Mouse (Mus musculus) kidney, adult 11 months (tissue): ENCODE measurements around the gene Prdx3.

Source experiments
- DNase-seq: peaks from one replicate; pipeline ENCODE4 v3.0.0; 2022

The Prdx3 gene

GRCm38 (mm10) chr19:60860868-60861700 lies 13.3 kb downstream of the Prdx3 start, which contains the start of gene Sfxn4:
Gene Sfxn4, minus strand, starts transcription at chr19:60861479.
- DNase-seq: peak; percentile 96

GRCm38 (mm10) chr19:60845731-60846130 lies 28.6 kb downstream of the Prdx3 start:
- no peak for DNase-seq

- no peak for DNase-seq
These were observed 31.0 kb downstream of the Prdx3 start for GRCm38 (mm10) chr19:60843324-60843723.

- DNase-seq: peak; percentile 36
These were observed 36.6 kb downstream of the Prdx3 start for GRCm38 (mm10) chr19:60837747-60838146.

- no peak for DNase-seq
These were observed 55.7 kb downstream of the Prdx3 start for GRCm38 (mm10) chr19:60818677-60819076.
